Mouse (Mus musculus) embryonic facial prominence, embryonic 11.5 days (tissue): ENCODE measurements around the gene Cnot1. TPM values are rescaled to one million over a fixed set of nuclear protein-coding genes. Genes with fewer than 3 reads are reported as not detected.

Experiments
- ATAC-seq: fragments of 200-750 bp; cut with Nextera tagmentation; replicated peaks from 2 replicates; pipeline ENCODE4 v1.8.0; 2017; ENCODE audit warnings: low read depth; ENCODE audit not compliant: insufficient number of reproducible peaks, low FRiP score, low TSS enrichment
- DNase-seq: peaks from one replicate; pipeline ENCODE4 v3.0.0-alpha.2; 2015; ENCODE audit warnings: low spot score
- H3K27ac ChIP-seq: fragments of 300-500 bp; sonication (generic); replicated peaks from 2 replicates; pipeline ENCODE4 v1.5.1; 2014; ENCODE audit warnings: mild to moderate bottlenecking, low read depth, low read length, control low read depth
- H3K27me3 ChIP-seq: fragments of 300-500 bp; sonication (generic); 2 replicates; pipeline ENCODE4 v1.6.1; 2014; ENCODE audit warnings: mild to moderate bottlenecking, low read length, moderate library complexity, mixed read lengths; ENCODE audit not compliant: control insufficient read depth, insufficient read depth
- H3K36me3 ChIP-seq: fragments of 300-500 bp; sonication (generic); replicated peaks from 2 replicates; pipeline ENCODE4 v1.6.1; 2014; ENCODE audit warnings: low read depth, mild to moderate bottlenecking, low read length, moderate library complexity, mixed read lengths; ENCODE audit not compliant: control insufficient read depth, insufficient read depth
- H3K4me1 ChIP-seq: fragments of 300-500 bp; sonication (generic); 2 replicates; pipeline ENCODE4 v1.6.1; 2014; ENCODE audit warnings: low read length, mixed read lengths; ENCODE audit not compliant: control insufficient read depth, insufficient read depth
- H3K4me2 ChIP-seq: fragments of 300-500 bp; sonication (generic); 2 replicates; pipeline ENCODE4 v1.6.1; 2014; ENCODE audit warnings: low read depth, mild to moderate bottlenecking, control low read depth, low read length, moderate library complexity
- H3K4me3 ChIP-seq: fragments of 300-500 bp; sonication (generic); 2 replicates; pipeline ENCODE4 v1.5.1; 2014; ENCODE audit warnings: low read depth, low read length, control low read depth
- H3K9ac ChIP-seq: fragments of 300-500 bp; sonication (generic); replicated peaks from 2 replicates; pipeline ENCODE4 v1.6.1; 2014; ENCODE audit warnings: mild to moderate bottlenecking, control low read depth, low read length
- H3K9me3 ChIP-seq: fragments of 300-500 bp; sonication (generic); replicated peaks from 2 replicates; pipeline ENCODE4 v1.6.1; 2016; ENCODE audit warnings: mild to moderate bottlenecking, low read length, inconsistent platforms, mixed read lengths; ENCODE audit not compliant: control insufficient read depth
- WGBS: fragments of 180-500 bp; shearing (Covaris S2); extraction: QIAGEN DNeasy Blood & Tissue Kit; methylation state at CpG from one replicate; pipeline ENCODE4 v1.1.7; 2014; 5-methylcytosine and 5-hydroxymethylcytosine counted together
- polyA plus RNA-seq: library from polyadenylated mRNA; unstranded; fragments of >200 nt; fragmentation: Nextera tagmentation; extraction: Ambion mirVana; gene quantifications from 2 replicates; pipeline ENCODE4 v1.2.1, GENCODE M21; 2014

Gene Cnot1
- 119 and 120 TPM in 2 replicates for polyA plus RNA-seq

DNA sequence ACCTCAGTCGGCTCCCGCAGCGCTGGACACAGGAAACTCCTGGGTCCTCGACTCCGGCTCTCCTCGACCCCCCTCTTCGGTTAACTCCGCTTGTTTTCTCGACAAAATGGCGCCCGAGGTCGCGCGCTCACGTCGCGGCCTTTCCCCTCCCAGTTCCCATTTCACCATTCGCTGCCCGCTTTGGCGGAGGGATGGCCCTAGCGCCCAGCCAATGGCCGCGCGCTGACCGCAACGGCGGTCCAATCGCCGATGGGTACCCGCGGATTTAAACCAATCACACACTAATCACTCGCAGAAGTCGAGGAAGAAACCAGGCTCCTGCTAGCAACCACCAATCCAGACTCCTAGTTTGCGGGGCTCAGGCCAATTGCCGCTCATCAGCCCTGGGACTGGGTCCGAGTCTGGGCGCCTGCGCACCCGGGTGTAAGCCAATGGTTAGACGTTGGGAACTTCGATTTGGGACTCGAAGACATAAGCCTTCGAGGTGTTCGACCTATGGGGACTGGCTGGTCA is at the start of gene Cnot1:
Gene Cnot1 (minus strand): TSS at position 134 of the 513 bp plus-strand sequence.
- Histone ChIP-seq H3K27ac (peak within 1 kb of the TSS; percentile 90), H3K9me3 (no peaks in the 10 kb centered on the region), H3K36me3 (no peaks in the 10 kb centered on the region), H3K4me3 (peak within 1 kb of the TSS; percentile 99), H3K4me1 (no peaks in the 10 kb centered on the region), H3K27me3 (no peaks in the 10 kb centered on the region), H3K9ac (peak within 1 kb of the TSS; percentile 98), H3K4me2 (peak within 1 kb of the TSS; percentile 69)
- DNase-seq = peak; percentile 97
- under 1% methylated on average over 44 of the region's 44 CpGs for WGBS
- ATAC-seq = peak; percentile 97

DNA sequence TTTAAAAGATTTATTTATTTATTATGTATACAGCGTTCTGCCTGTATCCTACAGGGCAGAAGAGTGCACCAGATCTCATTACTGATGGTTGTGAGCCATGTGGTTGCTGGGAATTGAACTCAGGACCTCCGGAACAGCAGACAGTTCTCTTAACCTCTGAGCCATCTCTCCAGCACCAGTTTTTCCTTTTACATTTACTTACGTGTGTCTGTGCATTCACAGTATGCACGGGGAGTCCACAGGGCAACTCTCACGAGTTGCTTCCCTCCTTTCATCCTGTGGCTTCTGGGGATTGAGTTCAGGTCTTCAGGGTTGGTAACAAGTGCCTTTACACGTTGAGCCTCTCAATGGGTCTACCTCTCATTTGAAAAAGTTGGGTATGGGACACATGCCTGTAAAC is 46.9 kb upstream of the Cnot1 start:
- ATAC-seq = no peak
- Histone ChIP-seq H3K9me3 (no peaks in the 10 kb centered on the region), H3K9ac (no peak overlapping the region), H3K4me2 (no peak overlapping the region), H3K27ac (no peak overlapping the region), H3K36me3 (no peaks in the 10 kb centered on the region), H3K4me3 (no peak overlapping the region), H3K27me3 (no peaks in the 10 kb centered on the region), H3K4me1 (no peaks in the 10 kb centered on the region)
- WGBS = 80% methylated on average over 6 of the region's 6 CpGs
- no peak for DNase-seq

DNA sequence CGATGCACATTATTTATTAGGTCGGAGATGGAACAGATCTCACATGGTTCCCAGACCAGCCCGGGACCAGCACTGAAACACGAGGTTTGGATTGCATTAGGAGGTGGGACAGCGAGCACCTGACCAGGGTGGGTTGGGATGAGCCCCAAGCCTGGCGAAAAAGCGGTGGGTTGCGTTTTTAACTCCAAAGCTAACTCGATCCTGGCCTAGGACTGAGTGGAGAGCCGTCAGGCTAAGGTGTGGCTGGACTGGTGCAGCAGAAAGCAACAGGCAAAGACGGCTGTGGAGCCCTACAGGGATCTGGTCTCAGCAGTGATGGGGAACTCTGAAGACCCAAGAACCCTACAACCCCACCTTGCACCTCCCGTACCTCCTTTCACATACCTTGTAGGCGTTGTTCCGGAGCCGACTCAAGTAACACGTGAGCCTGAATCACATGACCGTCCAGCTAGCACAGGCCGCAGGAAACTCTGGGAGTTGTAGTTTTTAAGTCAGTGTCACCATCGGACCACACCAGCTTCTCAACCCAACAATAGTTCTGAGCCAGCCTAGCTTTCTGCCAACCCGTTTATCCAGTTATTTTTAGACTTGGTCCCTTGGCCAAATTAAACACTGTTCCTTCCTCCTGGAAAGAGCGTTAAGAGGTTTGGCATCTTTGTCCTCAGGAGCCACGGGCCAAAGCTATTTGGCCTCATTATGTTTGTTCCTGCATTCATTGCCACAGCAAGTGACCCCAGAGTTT is 46.0 kb upstream of the Cnot1 start, which contains the start of gene Slc38a7:
Gene Slc38a7 (minus strand): TSS at position 438 of the 742 bp plus-strand sequence.
- Histone ChIP-seq H3K4me3 (peak within 1 kb of the TSS; percentile 62), H3K4me1 (no peaks in the 10 kb centered on the region), H3K27ac (no peak within 1 kb of the TSS), H3K27me3 (no peaks in the 10 kb centered on the region), H3K9ac (peak within 1 kb of the TSS; percentile 69), H3K9me3 (no peaks in the 10 kb centered on the region), H3K4me2 (peak within 1 kb of the TSS; percentile 54), H3K36me3 (no peaks in the 10 kb centered on the region)
- DNase-seq (peak; percentile 92), ATAC-seq (peak; percentile 92)
- WGBS = 15% methylated on average over 22 of the region's 22 CpGs

DNA sequence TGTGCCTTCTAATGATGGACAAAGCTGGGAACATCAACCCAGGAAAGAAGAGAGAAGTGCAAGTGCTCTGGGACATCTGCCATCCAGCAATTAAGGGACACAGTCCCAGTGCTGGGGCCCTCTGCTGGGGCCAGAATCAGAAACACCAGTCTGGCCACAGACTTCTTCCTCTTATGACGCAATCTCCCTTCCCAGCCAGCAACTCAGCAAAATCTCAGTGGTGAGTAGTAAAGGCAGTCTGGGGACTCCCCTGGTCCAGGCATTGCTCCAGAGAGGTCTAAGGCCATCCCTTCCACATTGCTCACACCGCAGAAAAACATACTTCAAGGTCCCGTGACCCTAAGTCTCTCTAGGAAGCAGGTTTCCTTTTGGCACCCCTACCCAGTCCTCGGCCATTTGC is 45.0 kb upstream of the Cnot1 start:
- WGBS = 76% methylated on average over 4 of the region's 4 CpGs
- H3K4me2 ChIP-seq = peak overlapping the region; percentile 54; the same call in 1 of the 2 replicates
- H3K4me1 ChIP-seq = no peaks in the 10 kb centered on the region
- no peak overlapping the region for H3K27ac ChIP-seq
- no peaks in the 10 kb centered on the region for H3K36me3 ChIP-seq
- no peak overlapping the region for H3K9ac ChIP-seq
- no peaks in the 10 kb centered on the region for H3K9me3 ChIP-seq
- ATAC-seq (no peak), DNase-seq (no peak)
- no peaks in the 10 kb centered on the region for H3K27me3 ChIP-seq
- H3K4me3 ChIP-seq = peak overlapping the region; percentile 62

DNA sequence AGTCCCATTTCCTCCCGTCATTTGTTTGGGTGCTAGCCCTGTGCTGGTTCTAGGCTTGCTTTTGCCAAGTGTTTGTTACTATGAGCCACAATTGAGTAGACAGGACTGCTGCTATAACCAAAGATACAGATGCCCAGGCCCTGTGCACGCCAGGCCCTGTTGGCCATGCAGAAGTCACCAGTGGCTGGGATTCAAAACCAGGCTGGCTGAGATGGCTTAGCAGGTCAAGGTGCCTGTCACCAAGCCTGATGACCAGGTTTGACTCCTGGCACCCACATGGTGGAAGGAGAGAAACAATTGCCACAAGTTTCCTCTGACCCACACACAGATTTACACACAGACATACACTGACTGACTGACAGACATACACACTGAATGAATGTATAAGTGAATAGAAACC is 43.1 kb upstream of the Cnot1 start:
- no peak overlapping the region for H3K9ac ChIP-seq
- DNase-seq = no peak
- no peaks in the 10 kb centered on the region for H3K36me3 ChIP-seq
- H3K27me3 ChIP-seq = no peaks in the 10 kb centered on the region
- no peak overlapping the region for H3K4me2 ChIP-seq
- no peak overlapping the region for H3K4me3 ChIP-seq
- 92% methylated on average over 2 of the region's 2 CpGs for WGBS
- ATAC-seq = no peak
- no peaks in the 10 kb centered on the region for H3K9me3 ChIP-seq
- H3K27ac ChIP-seq = no peak overlapping the region
- no peaks in the 10 kb centered on the region for H3K4me1 ChIP-seq

DNA sequence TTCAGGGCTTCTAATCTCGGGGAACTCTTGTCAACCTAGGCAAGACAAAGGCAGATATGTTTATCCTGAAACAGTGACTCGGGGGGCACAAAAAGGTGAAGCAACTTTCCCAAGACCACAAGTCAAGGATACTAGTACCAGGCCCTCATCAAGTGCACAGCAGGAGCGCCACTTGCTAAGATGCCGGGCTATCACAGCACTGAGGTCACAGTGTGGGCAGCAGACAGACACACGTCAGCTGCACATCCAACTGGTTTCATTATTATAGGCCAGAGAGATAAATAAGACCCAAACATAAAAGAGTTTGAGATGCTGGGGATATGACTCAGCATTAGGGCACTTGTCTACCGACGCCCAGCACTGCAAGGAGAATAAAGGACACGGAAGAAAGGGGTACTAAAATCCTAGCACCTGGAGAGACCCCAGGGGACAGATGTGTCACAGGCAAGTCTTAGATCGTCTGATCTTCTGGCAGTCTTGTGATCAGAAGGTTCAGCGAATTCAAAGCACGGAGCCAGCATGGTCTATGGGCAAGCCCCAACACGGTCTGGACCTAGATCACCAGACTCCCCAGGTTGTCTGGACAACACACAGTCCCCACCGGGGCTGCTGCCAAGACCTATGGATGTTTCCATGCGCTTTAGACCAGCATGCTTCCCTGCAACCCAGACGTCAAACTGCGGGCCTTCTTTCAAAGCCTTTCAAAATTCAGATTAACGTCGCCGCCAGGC is 41.6 kb upstream of the Cnot1 start:
- ATAC-seq = no peak

DNA sequence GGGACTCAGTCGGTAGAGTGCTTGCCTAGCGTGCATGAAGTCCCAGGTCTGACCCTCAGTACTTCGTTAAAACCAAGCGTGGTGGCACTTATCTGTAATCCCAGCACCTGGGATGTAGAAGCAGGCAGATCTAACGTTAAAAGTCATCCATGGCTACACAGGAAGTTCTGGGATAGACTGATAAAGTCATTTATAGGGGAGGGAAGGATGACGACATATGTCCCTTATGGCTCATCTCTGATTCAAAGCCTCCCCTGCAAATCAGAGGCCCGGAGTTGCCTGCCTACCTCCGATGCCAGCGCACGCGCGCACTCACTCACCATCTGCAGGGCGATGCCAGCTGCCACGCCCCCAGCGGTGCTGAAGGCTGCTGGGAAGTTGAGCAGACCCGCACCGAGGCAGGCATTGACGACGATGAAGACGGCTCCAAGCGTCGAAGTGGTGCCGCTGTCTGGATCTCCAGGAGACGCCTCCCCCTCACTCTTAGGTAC is 40.8 kb upstream of the Cnot1 start:
- ATAC-seq = no peak

More for the DNA sequence above, 41.6 kb upstream of the Cnot1 start:
- no peak overlapping the region for H3K9ac ChIP-seq
- DNase-seq = no peak
- WGBS = 90% methylated on average over 19 of the region's 19 CpGs
- no peaks in the 10 kb centered on the region for H3K27me3 ChIP-seq
- H3K36me3 ChIP-seq = no peaks in the 10 kb centered on the region
- no peak overlapping the region for H3K27ac ChIP-seq
- no peak overlapping the region for H3K4me2 ChIP-seq
- H3K4me1 ChIP-seq = no peaks in the 10 kb centered on the region
- no peaks in the 10 kb centered on the region for H3K9me3 ChIP-seq
- H3K4me3 ChIP-seq = no peak overlapping the region

DNA sequence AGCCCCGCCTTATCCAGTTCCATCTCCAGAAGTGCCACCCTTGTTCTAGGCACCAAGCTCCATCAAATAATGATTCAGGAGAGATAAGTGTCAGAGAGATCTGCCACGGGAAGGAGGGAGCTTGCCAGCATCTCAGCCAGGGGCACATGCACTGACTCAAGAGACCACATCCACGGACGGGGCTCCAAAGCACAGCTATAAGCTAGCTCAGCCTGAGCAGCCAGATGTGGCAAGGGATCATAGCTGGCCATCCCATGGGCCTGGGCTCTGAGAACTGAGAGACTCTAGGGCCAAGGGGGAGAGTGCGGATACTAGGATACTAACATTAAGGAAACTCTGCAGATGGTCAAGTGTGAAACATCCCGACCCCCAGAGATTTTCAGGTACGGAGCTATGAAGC is 37.8 kb upstream of the Cnot1 start:
- Histone ChIP-seq H3K4me1 (no peaks in the 10 kb centered on the region), H3K9ac (no peak overlapping the region), H3K27ac (no peak overlapping the region), H3K9me3 (no peaks in the 10 kb centered on the region), H3K36me3 (no peaks in the 10 kb centered on the region), H3K27me3 (no peaks in the 10 kb centered on the region), H3K4me3 (no peak overlapping the region), H3K4me2 (no peak overlapping the region)
- ATAC-seq = no peak
- WGBS = 90% methylated on average over 7 of the region's 7 CpGs
- no peak for DNase-seq

More for the DNA sequence above, 40.8 kb upstream of the Cnot1 start:
- H3K4me3 ChIP-seq = no peak overlapping the region
- no peak for DNase-seq
- no peaks in the 10 kb centered on the region for H3K9me3 ChIP-seq
- H3K27me3 ChIP-seq = no peaks in the 10 kb centered on the region
- H3K4me2 ChIP-seq = no peak overlapping the region
- 83% methylated on average over 24 of the region's 24 CpGs for WGBS
- H3K36me3 ChIP-seq = no peaks in the 10 kb centered on the region
- no peaks in the 10 kb centered on the region for H3K4me1 ChIP-seq
- no peak overlapping the region for H3K9ac ChIP-seq
- no peak overlapping the region for H3K27ac ChIP-seq
